Mouse (Mus musculus): ENCODE data around the gene Enpp3. TPM values are rescaled to one million over a fixed set of nuclear protein-coding genes. Genes with fewer than 3 reads are reported as not detected.

Enpp3 gene
- polyA plus RNA-seq, 1 experiment from 2014 or later: 4.1 TPM

DNA sequence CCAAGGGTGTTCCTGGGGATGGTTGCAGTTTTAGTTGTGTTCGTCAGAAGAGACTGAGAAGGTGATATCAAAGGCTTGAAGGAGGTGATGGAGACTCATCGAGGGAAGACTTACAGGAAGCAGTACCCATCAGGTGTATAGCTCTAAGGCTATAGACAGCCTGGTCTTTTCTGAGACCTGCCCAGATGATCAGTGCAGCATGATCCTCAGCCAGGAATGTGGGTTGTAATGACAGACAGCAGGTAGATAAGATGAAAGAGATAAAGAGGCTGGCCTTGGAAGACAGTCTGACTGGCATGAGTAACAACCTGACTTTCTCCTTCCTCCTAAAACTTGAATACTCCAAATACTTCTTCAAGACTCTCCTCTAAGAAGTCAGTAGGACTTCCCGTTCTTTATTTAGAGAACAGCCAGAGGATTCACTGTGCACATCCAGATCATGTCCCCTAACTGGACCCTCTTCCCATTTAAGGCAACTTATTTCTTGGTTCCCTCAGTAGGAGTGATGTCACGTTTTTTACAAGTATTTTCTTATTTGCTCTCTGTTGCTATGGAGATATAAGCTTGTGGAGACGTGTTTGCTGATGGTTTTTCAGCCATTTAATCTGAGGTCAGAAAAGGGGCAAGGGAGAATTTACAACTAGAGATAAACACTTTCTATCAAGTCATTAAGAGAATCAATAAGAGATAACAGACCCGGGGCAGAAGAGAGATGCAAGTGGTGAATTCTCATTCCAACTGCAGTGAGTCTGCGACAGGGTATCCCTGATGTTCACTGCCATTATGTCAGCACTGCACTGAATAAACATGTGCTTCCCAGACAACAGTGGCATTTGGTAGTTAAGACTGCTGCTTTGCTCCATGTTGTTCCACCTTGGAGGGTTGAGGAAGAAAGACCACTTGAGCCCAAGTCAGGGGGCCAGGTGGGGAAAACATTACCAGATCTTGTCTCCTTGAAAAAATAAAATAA, 101.1 kb downstream of the Enpp3 start:
- Histone ChIP-seq H3K36me3 (ENCODE audit: control insufficient read depth, insufficient read depth, low read length) (no peaks in the 10 kb centered on the region), H3K27me3 (ENCODE audit: control insufficient read depth, insufficient read depth, low read length) (no peaks in the 10 kb centered on the region), H3K4me3 (ENCODE audit: low read depth, low read length) (no peak overlapping the region), H3K4me1 (replicated peaks; ENCODE audit: control insufficient read depth, insufficient read depth, low read length) (no peaks in the 10 kb centered on the region), H3K9ac (ENCODE audit: low read length) (no peak overlapping the region), H3K9me3 (ENCODE audit: control insufficient read depth, low read length) (no peaks in the 10 kb centered on the region), H3K27ac (ENCODE audit: low read depth, low read length) (no peak overlapping the region), H3K4me2 (ENCODE audit: low read depth, low read length, severe bottlenecking) (no peak overlapping the region)
- DNase-seq (ENCODE audit: low spot score): no peak
- ATAC-seq (replicated peaks; ENCODE audit: low FRiP score): no peak
- 79% methylated on average over 7 of the region's 7 CpGs for WGBS

DNA sequence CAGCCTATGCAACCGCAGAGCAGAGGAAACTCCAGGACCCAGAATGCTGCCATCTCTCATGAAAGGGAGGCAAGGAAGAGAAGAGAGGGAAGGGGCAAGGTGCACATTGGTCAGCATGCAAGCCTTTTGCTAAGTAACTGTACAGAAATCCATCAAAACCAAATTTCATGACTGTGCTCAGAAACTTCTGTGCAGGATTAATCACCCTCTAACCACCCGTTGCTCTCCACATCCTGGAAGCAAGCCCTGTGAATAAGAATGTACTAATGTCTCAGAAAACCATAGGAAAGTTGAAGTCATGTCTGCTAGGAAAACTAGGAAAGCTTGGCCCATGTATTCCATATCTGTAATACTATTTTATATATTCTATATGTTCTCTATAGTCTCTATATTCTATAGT, 103.5 kb downstream of the Enpp3 start:
- H3K4me3 ChIP-seq (ENCODE audit: low read depth, low read length): no peak overlapping the region
- H3K36me3 ChIP-seq (ENCODE audit: control insufficient read depth, insufficient read depth, low read length): no peaks in the 10 kb centered on the region
- no peak overlapping the region for H3K9ac ChIP-seq (ENCODE audit: low read length)
- no peaks in the 10 kb centered on the region for H3K27me3 ChIP-seq (ENCODE audit: control insufficient read depth, insufficient read depth, low read length)
- H3K4me1 ChIP-seq (replicated peaks; ENCODE audit: control insufficient read depth, insufficient read depth, low read length): no peaks in the 10 kb centered on the region
- no peaks in the 10 kb centered on the region; the same call in 1 of the 2 replicates for H3K9me3 ChIP-seq (ENCODE audit: control insufficient read depth, low read length)
- DNase-seq (ENCODE audit: low spot score) (no peak), ATAC-seq (replicated peaks; ENCODE audit: low FRiP score) (no peak)
- no peak overlapping the region for H3K4me2 ChIP-seq (ENCODE audit: low read depth, low read length, severe bottlenecking)
- 91% methylated on average over 2 of the region's 2 CpGs for WGBS
- H3K27ac ChIP-seq (ENCODE audit: low read depth, low read length): no peak overlapping the region

DNA sequence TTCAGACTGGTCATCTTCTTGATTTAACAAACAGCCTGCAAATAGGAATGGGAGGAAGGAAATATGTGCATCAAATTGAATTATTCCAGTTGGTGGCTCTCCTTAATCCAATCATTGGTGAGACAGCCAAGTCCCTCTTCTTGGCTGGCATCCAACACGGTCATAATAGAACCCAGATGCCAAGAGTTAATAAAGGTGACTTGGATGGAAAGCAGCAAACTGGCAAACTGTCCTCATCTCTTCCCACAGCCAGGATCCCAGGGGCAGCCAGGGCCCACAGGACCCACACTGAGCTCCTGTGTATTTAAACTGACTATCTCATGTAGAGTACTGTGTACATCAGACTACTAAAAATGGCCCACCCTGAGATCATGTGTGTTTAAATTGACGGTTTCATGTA, 104.2 kb downstream of the Enpp3 start:
- no peaks in the 10 kb centered on the region for H3K36me3 ChIP-seq (ENCODE audit: control insufficient read depth, insufficient read depth, low read length)
- no peaks in the 10 kb centered on the region for H3K27me3 ChIP-seq (ENCODE audit: control insufficient read depth, insufficient read depth, low read length)
- H3K27ac ChIP-seq (ENCODE audit: low read depth, low read length): no peak overlapping the region
- no peak overlapping the region for H3K9ac ChIP-seq (ENCODE audit: low read length)
- no peak overlapping the region for H3K4me2 ChIP-seq (ENCODE audit: low read depth, low read length, severe bottlenecking)
- DNase-seq (ENCODE audit: low spot score) (no peak), ATAC-seq (replicated peaks; ENCODE audit: low FRiP score) (no peak)
- 84% methylated on average over 2 of the region's 2 CpGs for WGBS
- H3K4me1 ChIP-seq (replicated peaks; ENCODE audit: control insufficient read depth, insufficient read depth, low read length): no peaks in the 10 kb centered on the region
- no peaks in the 10 kb centered on the region; the same call in 1 of the 2 replicates for H3K9me3 ChIP-seq (ENCODE audit: control insufficient read depth, low read length)
- H3K4me3 ChIP-seq (ENCODE audit: low read depth, low read length): no peak overlapping the region

DNA sequence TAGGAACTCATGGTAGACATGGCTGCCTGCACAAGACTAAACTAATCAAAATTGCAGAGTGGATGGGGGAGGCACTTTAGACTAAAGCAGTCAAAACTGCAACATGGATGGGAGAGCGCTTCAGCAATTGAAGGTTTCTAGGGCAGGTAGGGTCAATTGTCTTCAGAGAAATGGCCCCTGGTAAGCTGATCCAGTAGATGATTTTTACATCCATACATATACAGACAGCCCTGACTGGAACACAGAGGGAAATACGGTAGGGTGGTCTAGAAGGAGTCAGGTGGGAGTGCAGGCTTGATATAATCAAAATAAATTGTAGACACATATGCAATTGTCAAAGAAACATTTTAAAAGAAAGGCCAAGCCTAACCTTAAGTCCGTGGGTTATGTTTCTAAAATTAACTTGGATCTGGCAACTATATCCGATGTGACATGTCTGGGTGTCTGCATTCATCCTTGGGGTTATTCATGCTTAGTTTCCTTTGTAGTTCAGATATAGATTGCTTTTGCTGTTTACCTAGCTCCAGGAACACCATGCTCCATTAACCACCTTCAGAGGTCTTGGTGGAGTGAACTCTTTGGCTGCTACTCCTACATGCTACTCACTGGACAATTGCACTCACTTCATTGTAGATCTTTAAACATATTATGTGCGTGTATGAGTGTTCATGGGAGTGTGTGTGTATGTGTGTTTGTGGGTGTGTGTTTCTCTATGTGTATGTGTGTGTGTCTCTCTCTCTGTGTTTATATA, 107.4 kb downstream of the Enpp3 start:
- WGBS: 94% methylated on average over 5 of the region's 5 CpGs
- no peak for ATAC-seq (replicated peaks; ENCODE audit: low FRiP score)
- no peak for DNase-seq (ENCODE audit: low spot score)
- Histone ChIP-seq H3K4me1 (replicated peaks; ENCODE audit: control insufficient read depth, insufficient read depth, low read length) (no peaks in the 10 kb centered on the region), H3K9me3 (ENCODE audit: control insufficient read depth, low read length) (no peaks in the 10 kb centered on the region; the same call in 1 of the 2 replicates), H3K4me2 (ENCODE audit: low read depth, low read length, severe bottlenecking) (no peak overlapping the region), H3K9ac (ENCODE audit: low read length) (no peak overlapping the region), H3K4me3 (ENCODE audit: low read depth, low read length) (no peak overlapping the region), H3K27me3 (ENCODE audit: control insufficient read depth, insufficient read depth, low read length) (no peaks in the 10 kb centered on the region), H3K27ac (ENCODE audit: low read depth, low read length) (no peak overlapping the region), H3K36me3 (ENCODE audit: control insufficient read depth, insufficient read depth, low read length) (no peaks in the 10 kb centered on the region)

DNA sequence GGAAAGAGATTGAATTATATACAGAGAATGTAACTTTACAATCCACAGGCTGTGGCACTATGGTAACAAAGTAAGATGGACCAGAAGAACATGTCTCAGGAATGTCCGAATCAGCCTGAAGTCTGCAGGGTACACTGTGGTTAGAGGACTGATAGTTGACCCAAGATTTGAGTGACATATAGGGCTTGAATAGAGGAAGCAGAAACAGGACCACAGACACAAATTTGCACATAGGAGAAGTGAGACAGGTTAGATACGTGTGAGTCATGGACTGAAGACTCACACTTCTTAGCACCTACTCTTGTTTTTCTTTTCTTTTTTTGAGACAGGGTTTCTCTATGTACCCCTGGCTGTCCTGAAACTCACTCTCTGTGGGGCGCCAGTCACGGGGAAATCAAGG, 115.1 kb downstream of the Enpp3 start:
- Histone ChIP-seq H3K36me3 (ENCODE audit: control insufficient read depth, insufficient read depth, low read length) (no peaks in the 10 kb centered on the region), H3K4me3 (ENCODE audit: low read depth, low read length) (no peak overlapping the region), H3K9ac (ENCODE audit: low read length) (no peak overlapping the region), H3K9me3 (ENCODE audit: control insufficient read depth, low read length) (no peaks in the 10 kb centered on the region), H3K4me1 (replicated peaks; ENCODE audit: control insufficient read depth, insufficient read depth, low read length) (no peaks in the 10 kb centered on the region), H3K4me2 (ENCODE audit: low read depth, low read length, severe bottlenecking) (no peak overlapping the region), H3K27me3 (ENCODE audit: control insufficient read depth, insufficient read depth, low read length) (no peaks in the 10 kb centered on the region), H3K27ac (ENCODE audit: low read depth, low read length) (no peak overlapping the region)
- ATAC-seq (replicated peaks; ENCODE audit: low FRiP score) (no peak), DNase-seq (ENCODE audit: low spot score) (no peak)
- 89% methylated on average over 4 of the region's 4 CpGs for WGBS

DNA sequence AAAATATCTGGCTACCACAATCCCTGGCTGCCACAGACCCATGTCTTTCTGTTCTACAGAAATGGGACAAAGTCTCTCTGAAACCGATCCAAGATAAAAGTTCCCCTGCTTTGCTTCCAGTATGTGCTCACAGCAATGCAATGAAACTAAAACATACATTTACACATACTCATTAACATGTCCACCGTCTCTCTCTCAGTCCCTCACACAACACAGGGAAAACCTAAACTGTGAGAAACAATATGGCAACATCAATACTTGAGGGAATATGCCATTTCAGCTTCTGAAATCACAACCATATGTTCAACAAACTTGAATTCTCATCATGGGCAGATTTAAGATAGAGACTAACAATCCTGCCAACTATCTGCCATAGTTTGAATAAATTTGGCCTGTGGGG, 117.4 kb downstream of the Enpp3 start:
- no peak for ATAC-seq (replicated peaks; ENCODE audit: low FRiP score)
- DNase-seq (ENCODE audit: low spot score): no peak
- H3K4me2 ChIP-seq (ENCODE audit: low read depth, low read length, severe bottlenecking): no peak overlapping the region
- H3K27ac ChIP-seq (ENCODE audit: low read depth, low read length): no peak overlapping the region
- H3K9me3 ChIP-seq (ENCODE audit: control insufficient read depth, low read length): no peaks in the 10 kb centered on the region
- WGBS: 100% methylated on average over 2 of the region's 2 CpGs
- no peaks in the 10 kb centered on the region for H3K36me3 ChIP-seq (ENCODE audit: control insufficient read depth, insufficient read depth, low read length)
- no peak overlapping the region for H3K9ac ChIP-seq (ENCODE audit: low read length)
- H3K4me3 ChIP-seq (ENCODE audit: low read depth, low read length): no peak overlapping the region
- H3K4me1 ChIP-seq (replicated peaks; ENCODE audit: control insufficient read depth, insufficient read depth, low read length): no peaks in the 10 kb centered on the region
- H3K27me3 ChIP-seq (ENCODE audit: control insufficient read depth, insufficient read depth, low read length): no peaks in the 10 kb centered on the region

Other genes starting within 250 kb of the Enpp3 start
- gene Ccn2, start 247.4 kb downstream of the Enpp3 start, polyA plus RNA-seq (2014; fragmentation: Nextera tagmentation; extraction: Ambion mirVana): 4.2 and 4.3 TPM in 2 replicates
- 0.71 and 0.89 TPM in 2 replicates for gene Enpp1, start 130.7 kb downstream of the Enpp3 start, polyA plus RNA-seq (2014; fragmentation: Nextera tagmentation; extraction: Ambion mirVana)
- gene Med23, start 27.2 kb upstream of the Enpp3 start, polyA plus RNA-seq (2014; fragmentation: Nextera tagmentation; extraction: Ambion mirVana): 33.4 and 33.5 TPM in 2 replicates
- gene Arg1, start 84.7 kb upstream of the Enpp3 start, polyA plus RNA-seq (2014; fragmentation: Nextera tagmentation; extraction: Ambion mirVana): 1.5 and 2.3 TPM in 2 replicates